Mouse (Mus musculus) lung, embryonic 14.5 days (tissue): Measurements from ENCODE around the gene Dnah2. TPM values are rescaled to one million over a fixed set of nuclear protein-coding genes. Genes with fewer than 3 reads are reported as not detected.

Experiments used
- ATAC-seq: fragments of 200-750 bp; cut with Nextera tagmentation; 2 replicates; pipeline ENCODE4 v1.8.0; 2017; ENCODE audit warnings: mild to moderate bottlenecking, moderate TSS enrichment, moderate library complexity; ENCODE audit not compliant: insufficient read depth
- DNase-seq: peaks from one replicate; pipeline ENCODE4 v3.0.0-alpha.2; 2015
- H3K27ac ChIP-seq: fragments of 300-500 bp; sonication (generic); 2 replicates; pipeline ENCODE4 v1.5.1; 2014; ENCODE audit warnings: low read depth, mild to moderate bottlenecking, moderate library complexity
- H3K27me3 ChIP-seq: fragments of 300-500 bp; sonication (generic); 2 replicates; pipeline ENCODE4 v1.6.1; 2014; ENCODE audit warnings: low read length, control low read depth; ENCODE audit not compliant: insufficient read depth
- H3K36me3 ChIP-seq: fragments of 300-500 bp; sonication (generic); 2 replicates; pipeline ENCODE4 v1.6.1; 2014; ENCODE audit warnings: control low read depth; ENCODE audit not compliant: insufficient read depth
- H3K4me1 ChIP-seq: fragments of 300-500 bp; sonication (generic); 2 replicates; pipeline ENCODE4 v1.6.1; 2014; ENCODE audit warnings: antibody characterized with exemption, control low read depth; ENCODE audit not compliant: insufficient read depth
- H3K4me2 ChIP-seq: fragments of 300-500 bp; sonication (generic); 2 replicates; pipeline ENCODE4 v1.6.1; 2014; ENCODE audit warnings: mild to moderate bottlenecking
- H3K4me3 ChIP-seq: fragments of 300-500 bp; sonication (generic); 2 replicates; pipeline ENCODE4 v1.5.1; 2014; ENCODE audit warnings: low read depth, low read length
- H3K9ac ChIP-seq: fragments of 300-500 bp; sonication (generic); 2 replicates; pipeline ENCODE4 v1.6.1; 2014
- H3K9me3 ChIP-seq: fragments of 300-500 bp; sonication (generic); 2 replicates; pipeline ENCODE4 v1.6.1; 2016; ENCODE audit warnings: low read depth, low read length, control low read depth
- CTCF ChIP-seq: IDR thresholded peaks from 2 replicates; pipeline ENCODE4 v1.5.1; 2016; ENCODE audit warnings: antibody characterized with exemption, low read depth
- WGBS: fragments of 180-500 bp; shearing (Covaris S2); extraction: QIAGEN DNeasy Blood & Tissue Kit; methylation state at CpG from one replicate; pipeline ENCODE4 v1.1.7; 2014; 5-methylcytosine and 5-hydroxymethylcytosine counted together
- polyA plus RNA-seq: library from polyadenylated mRNA; unstranded; fragments of >200 nt; fragmentation: Nextera tagmentation; extraction: Ambion mirVana; gene quantifications from 2 replicates; pipeline ENCODE4 v1.2.1, GENCODE M21; 2014

The Dnah2 gene
- polyA plus RNA-seq: 0.58 and 1.9 TPM in 2 replicates

- Histone ChIP-seq H3K27ac (no peak within 1 kb of the TSS), H3K9me3 (no peaks in the 10 kb centered on the region), H3K36me3 (no peaks in the 10 kb centered on the region), H3K27me3 (0 out of 2 replicates have a peak, but pooled peaks cover 4% of the 10 kb centered on the region), H3K4me2 (no peak within 1 kb of the TSS), H3K4me3 (no peak within 1 kb of the TSS), H3K9ac (no peak within 1 kb of the TSS), H3K4me1 (no peaks in the 10 kb centered on the region)
- whole genome bisulfite sequencing: 33% methylated on average over 12 of the region's 12 CpGs
- no peak for DNase-seq
- no peak for ATAC-seq
- no peak for TF ChIP-seq CTCF
Observed at GRCm38 (mm10) chr11:69549060-69549656, at the start of gene Dnah2. Dnah2 (minus strand) TSS chr11:69549110.

- no peak overlapping the region for H3K4me2 ChIP-seq
- peaks cover 6% of the 10 kb centered on the region for H3K4me1 ChIP-seq
- H3K27me3 ChIP-seq: no peaks in the 10 kb centered on the region
- no peaks in the 10 kb centered on the region for H3K9me3 ChIP-seq
- no peak overlapping the region for H3K4me3 ChIP-seq
- no peak for TF ChIP-seq CTCF
- WGBS: 95% methylated on average over 6 of the region's 6 CpGs
- peaks cover 43% of the 10 kb centered on the region for H3K36me3 ChIP-seq
- no peak overlapping the region for H3K9ac ChIP-seq
- DNase-seq: no peak
- H3K27ac ChIP-seq: no peak overlapping the region
- ATAC-seq: no peak
Observed at GRCm38 (mm10) chr11:69594853-69595252, 45.9 kb upstream of the Dnah2 start.

- Histone ChIP-seq H3K4me3 (no peak overlapping the region), H3K27ac (no peak overlapping the region), H3K4me1 (no peaks in the 10 kb centered on the region), H3K4me2 (no peak overlapping the region), H3K9ac (no peak overlapping the region), H3K36me3 (peaks cover 64% of the 10 kb centered on the region), H3K27me3 (no peaks in the 10 kb centered on the region), H3K9me3 (no peaks in the 10 kb centered on the region)
- WGBS: 80% methylated on average over 4 of the region's 4 CpGs
- DNase-seq (no peak), ATAC-seq (no peak)
- TF ChIP-seq CTCF: no peak
Observed at GRCm38 (mm10) chr11:69592799-69593198, 43.9 kb upstream of the Dnah2 start.

GRCm38 (mm10) chr11:69591899-69592637 is 43.2 kb upstream of the Dnah2 start:
- no peaks in the 10 kb centered on the region for H3K4me1 ChIP-seq
- no peaks in the 10 kb centered on the region for H3K9me3 ChIP-seq
- no peak overlapping the region for H3K27ac ChIP-seq
- H3K4me3 ChIP-seq: no peak overlapping the region
- DNase-seq (no peak), ATAC-seq (no peak)
- TF ChIP-seq CTCF: no peak
- H3K27me3 ChIP-seq: no peaks in the 10 kb centered on the region
- 77% methylated on average over 7 of the region's 7 CpGs for WGBS
- no peak overlapping the region for H3K9ac ChIP-seq
- no peak overlapping the region for H3K4me2 ChIP-seq
- peaks cover 71% of the 10 kb centered on the region for H3K36me3 ChIP-seq

- Histone ChIP-seq H3K4me1 (no peaks in the 10 kb centered on the region), H3K9me3 (no peaks in the 10 kb centered on the region), H3K36me3 (peaks cover 75% of the 10 kb centered on the region), H3K27ac (no peak overlapping the region), H3K4me2 (no peak overlapping the region), H3K9ac (no peak overlapping the region), H3K4me3 (no peak overlapping the region), H3K27me3 (no peaks in the 10 kb centered on the region)
- 75% methylated on average over 3 of the region's 3 CpGs for WGBS
- no peak for ATAC-seq
- TF ChIP-seq CTCF: no peak
- no peak for DNase-seq
Observed at GRCm38 (mm10) chr11:69591424-69591823, 42.5 kb upstream of the Dnah2 start.

GRCm38 (mm10) chr11:69590622-69591021 is 41.7 kb upstream of the Dnah2 start:
- 89% methylated on average over 8 of the region's 8 CpGs for WGBS
- H3K9me3 ChIP-seq: no peaks in the 10 kb centered on the region
- no peaks in the 10 kb centered on the region for H3K4me1 ChIP-seq
- H3K27ac ChIP-seq: no peak overlapping the region
- ATAC-seq (no peak), DNase-seq (no peak)
- no peak overlapping the region for H3K4me2 ChIP-seq
- H3K4me3 ChIP-seq: no peak overlapping the region
- H3K9ac ChIP-seq: no peak overlapping the region
- no peaks in the 10 kb centered on the region for H3K27me3 ChIP-seq
- H3K36me3 ChIP-seq: peaks cover 75% of the 10 kb centered on the region
- TF ChIP-seq CTCF: no peak

- Histone ChIP-seq H3K36me3 (peaks cover 79% of the 10 kb centered on the region), H3K4me1 (no peaks in the 10 kb centered on the region), H3K9ac (no peak overlapping the region), H3K4me3 (no peak overlapping the region), H3K27ac (no peak overlapping the region), H3K27me3 (no peaks in the 10 kb centered on the region), H3K9me3 (no peaks in the 10 kb centered on the region), H3K4me2 (no peak overlapping the region)
- no peak for TF ChIP-seq CTCF
- no peak for DNase-seq
- 87% methylated on average over 22 of the region's 22 CpGs for WGBS
- ATAC-seq: no peak
Observed at GRCm38 (mm10) chr11:69589207-69589834, 40.4 kb upstream of the Dnah2 start.
